Mouse (Mus musculus) bone marrow macrophage, adult 2 months (primary cell): ENCODE data around the gene D10Jhu81e.

Experiments
- CTCF ChIP-seq: IDR thresholded peaks from 2 replicates; pipeline ENCODE4 v1.5.1; 2012; ENCODE audit warnings: low read depth, mild to moderate bottlenecking, low read length, moderate library complexity
- POLR2A ChIP-seq: IDR thresholded peaks from 2 replicates; pipeline ENCODE4 v1.6.1; 2012; ENCODE audit warnings: mild to moderate bottlenecking, low read depth, low read length, borderline replicate concordance

DNA sequence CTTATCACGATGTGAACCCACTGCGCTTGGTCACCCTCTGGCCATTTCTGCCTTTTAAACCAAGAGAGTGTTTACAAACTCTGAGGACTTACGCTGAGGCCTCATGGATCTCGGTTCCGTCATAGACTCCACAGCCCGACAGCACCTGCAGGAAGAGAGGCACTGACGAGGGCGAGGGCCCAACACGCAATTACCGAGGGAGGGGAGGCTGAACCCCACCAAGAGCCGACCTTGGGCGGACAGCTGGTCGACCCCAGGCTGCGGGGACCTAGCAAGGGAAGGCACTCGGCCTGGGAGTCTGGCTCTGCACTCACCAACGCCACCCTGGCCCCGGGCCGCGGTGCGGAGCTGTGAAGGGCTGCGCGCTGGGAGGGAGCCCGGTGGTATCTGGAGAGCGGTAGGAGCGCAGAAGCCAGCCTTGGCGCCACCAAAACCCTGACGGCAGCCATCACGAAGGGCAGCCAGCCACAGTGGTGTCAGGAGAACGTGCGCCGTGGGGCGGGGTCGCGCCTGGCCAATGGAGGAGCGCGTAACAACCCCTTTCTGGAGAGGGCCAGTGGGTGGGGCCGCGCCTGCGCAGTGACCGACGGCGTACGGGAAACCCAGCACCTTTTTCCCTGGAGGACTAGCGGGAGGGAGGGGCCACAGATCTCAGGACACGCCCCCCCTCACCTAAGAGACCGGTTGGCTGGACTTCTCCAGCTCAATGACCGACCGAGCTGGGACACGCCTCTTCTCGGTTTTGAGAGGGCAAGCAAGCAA lies at the start of gene D10Jhu81e:
- TF ChIP-seq CTCF: no peak
- TF ChIP-seq POLR2A: no peak
